Mouse (Mus musculus) embryonic facial prominence, embryonic 12.5 days (tissue): ENCODE measurements around the gene Epha3. TPM values are rescaled to one million over a fixed set of nuclear protein-coding genes. Genes with fewer than 3 reads are reported as not detected.

Experiments
- ATAC-seq: fragments of 200-750 bp; cut with Nextera tagmentation; 2 replicates; pipeline ENCODE4 v1.8.0; 2017; ENCODE audit not compliant: insufficient number of reproducible peaks, insufficient read depth, low FRiP score, low TSS enrichment
- H3K27ac ChIP-seq: fragments of 300-500 bp; sonication (generic); 2 replicates; pipeline ENCODE4 v1.5.1; 2016; ENCODE audit warnings: mild to moderate bottlenecking
- H3K27me3 ChIP-seq: fragments of 300-500 bp; sonication (generic); 2 replicates; pipeline ENCODE4 v1.6.1; 2016; ENCODE audit warnings: mild to moderate bottlenecking, moderate library complexity
- H3K36me3 ChIP-seq: fragments of 300-500 bp; sonication (generic); 2 replicates; pipeline ENCODE4 v1.6.1; 2016; ENCODE audit warnings: mild to moderate bottlenecking
- H3K4me1 ChIP-seq: fragments of 300-500 bp; sonication (generic); 2 replicates; pipeline ENCODE4 v1.6.1; 2016
- H3K4me2 ChIP-seq: fragments of 300-500 bp; sonication (generic); replicated peaks from 2 replicates; pipeline ENCODE4 v1.6.1; 2016; ENCODE audit warnings: mild to moderate bottlenecking, moderate library complexity
- H3K4me3 ChIP-seq: fragments of 300-500 bp; sonication (generic); 2 replicates; pipeline ENCODE4 v1.5.1; 2016; ENCODE audit warnings: mild to moderate bottlenecking
- H3K9ac ChIP-seq: fragments of 300-500 bp; sonication (generic); 2 replicates; pipeline ENCODE4 v1.6.1; 2016; ENCODE audit warnings: mild to moderate bottlenecking, moderate library complexity
- H3K9me3 ChIP-seq: fragments of 300-500 bp; sonication (generic); 2 replicates; pipeline ENCODE4 v1.6.1; 2016; ENCODE audit warnings: mild to moderate bottlenecking, moderate library complexity
- WGBS: fragments of 180-500 bp; shearing (Covaris S2); methylation state at CpG from one replicate; pipeline ENCODE4 v1.1.7; 2016; 5-methylcytosine and 5-hydroxymethylcytosine counted together
- polyA plus RNA-seq: library from polyadenylated mRNA; unstranded; fragments of >200 nt; fragmentation: Nextera tagmentation; extraction: Ambion mirVana; gene quantifications from 2 replicates; pipeline ENCODE4 v1.2.1, GENCODE M21; 2016

Gene Epha3
- polyA plus RNA-seq, 1 experiment from 2014 or later = 62.5 TPM

- Histone ChIP-seq H3K9me3 (no peaks in the 10 kb centered on the region), H3K4me2 (no peak overlapping the region), H3K36me3 (no peaks in the 10 kb centered on the region), H3K4me3 (no peak overlapping the region), H3K27me3 (no peaks in the 10 kb centered on the region), H3K4me1 (peaks cover 5% of the 10 kb centered on the region; the same call in 1 of the 2 replicates), H3K27ac (no peak overlapping the region), H3K9ac (no peak overlapping the region)
- no peak for ATAC-seq
- WGBS = 50% methylated on average over 2 of the region's 2 CpGs
Observed at GRCm38 (mm10) chr16:63821164-63821563, 42.8 kb downstream of the Epha3 start.

GRCm38 (mm10) chr16:63817606-63818005, 46.4 kb downstream of the Epha3 start:
- Histone ChIP-seq H3K27me3 (no peaks in the 10 kb centered on the region), H3K4me1 (peaks cover 5% of the 10 kb centered on the region; the same call in 1 of the 2 replicates), H3K4me3 (no peak overlapping the region), H3K27ac (peak overlapping the region; percentile 36; the same call in 1 of the 2 replicates), H3K36me3 (no peaks in the 10 kb centered on the region), H3K9ac (no peak overlapping the region), H3K4me2 (0 out of 2 replicates have a peak overlapping the region, but pooled peaks have one; percentile 3), H3K9me3 (no peaks in the 10 kb centered on the region)
- no peak for ATAC-seq
- 39% methylated on average over 6 of the region's 6 CpGs for WGBS

DNA sequence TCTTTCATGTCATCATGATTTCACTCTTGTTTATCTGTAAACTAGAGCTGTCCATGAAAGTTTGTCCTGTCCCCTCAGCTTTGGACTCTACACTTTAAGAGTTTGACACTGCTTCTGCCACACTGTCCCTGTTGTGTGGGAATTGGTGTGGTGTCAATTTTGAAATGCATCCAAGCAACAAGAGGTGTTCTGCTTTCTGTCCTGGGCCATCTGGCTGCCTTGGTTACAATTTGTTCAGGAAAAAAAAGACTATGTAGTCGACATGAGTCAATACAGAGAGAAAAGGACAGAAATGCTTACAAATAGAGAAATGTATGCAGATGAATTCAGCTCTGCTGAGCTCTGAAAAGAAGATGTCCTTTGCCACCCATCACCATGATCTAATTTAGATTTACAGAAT, 47.3 kb downstream of the Epha3 start:
- no peak for ATAC-seq

GRCm38 (mm10) chr16:63809871-63810270, 54.1 kb downstream of the Epha3 start:
- no peak overlapping the region for H3K27ac ChIP-seq
- no peak overlapping the region for H3K4me3 ChIP-seq
- 49% methylated on average over 5 of the region's 5 CpGs for WGBS
- H3K4me1 ChIP-seq = no peaks in the 10 kb centered on the region
- no peaks in the 10 kb centered on the region for H3K27me3 ChIP-seq
- no peak overlapping the region for H3K4me2 ChIP-seq
- H3K9ac ChIP-seq = no peak overlapping the region
- no peak for ATAC-seq
- no peaks in the 10 kb centered on the region for H3K9me3 ChIP-seq
- no peaks in the 10 kb centered on the region for H3K36me3 ChIP-seq

More for the DNA sequence above, 47.3 kb downstream of the Epha3 start:
- Histone ChIP-seq H3K9me3 (no peaks in the 10 kb centered on the region), H3K36me3 (no peaks in the 10 kb centered on the region), H3K27ac (no peak overlapping the region), H3K4me2 (no peak overlapping the region), H3K9ac (no peak overlapping the region), H3K27me3 (no peaks in the 10 kb centered on the region), H3K4me1 (peaks cover 5% of the 10 kb centered on the region; the same call in 1 of the 2 replicates), H3K4me3 (no peak overlapping the region)
- WGBS = 45% methylated on average over 1 of the region's 1 CpGs

DNA sequence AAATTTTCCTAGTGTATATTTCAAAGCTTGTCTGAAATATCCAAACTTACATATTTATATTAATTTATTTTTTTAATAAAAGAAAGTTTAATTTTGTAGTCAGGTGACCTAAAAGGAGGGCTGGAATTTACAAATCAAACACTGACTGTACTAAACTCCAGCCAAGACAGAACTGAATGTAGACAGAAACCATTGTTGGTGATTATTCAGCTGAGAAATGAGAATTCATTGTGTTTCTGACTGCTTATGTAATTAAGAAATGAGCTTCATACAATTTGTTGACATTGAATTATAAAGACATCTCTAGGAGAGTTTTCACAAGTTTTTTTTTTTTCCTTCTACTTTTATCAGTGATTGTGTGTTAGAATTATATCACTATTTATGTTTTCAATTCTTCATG, 55.0 kb downstream of the Epha3 start:
- Histone ChIP-seq H3K27ac (no peak overlapping the region), H3K9ac (no peak overlapping the region), H3K27me3 (no peaks in the 10 kb centered on the region), H3K4me1 (no peaks in the 10 kb centered on the region), H3K4me3 (no peak overlapping the region), H3K4me2 (no peak overlapping the region), H3K36me3 (no peaks in the 10 kb centered on the region), H3K9me3 (no peaks in the 10 kb centered on the region)
- no peak for ATAC-seq

- no peak overlapping the region for H3K9ac ChIP-seq
- H3K9me3 ChIP-seq = no peaks in the 10 kb centered on the region
- H3K27ac ChIP-seq = no peak overlapping the region
- H3K4me2 ChIP-seq = no peak overlapping the region
- no peak overlapping the region for H3K4me3 ChIP-seq
- WGBS = 57% methylated on average over 5 of the region's 5 CpGs
- no peaks in the 10 kb centered on the region for H3K4me1 ChIP-seq
- ATAC-seq = 0 out of 2 replicates have a peak, but pooled peaks have one; percentile 52
- H3K27me3 ChIP-seq = no peaks in the 10 kb centered on the region
- H3K36me3 ChIP-seq = no peaks in the 10 kb centered on the region
Observed at GRCm38 (mm10) chr16:63806437-63807129, 57.4 kb downstream of the Epha3 start.

DNA sequence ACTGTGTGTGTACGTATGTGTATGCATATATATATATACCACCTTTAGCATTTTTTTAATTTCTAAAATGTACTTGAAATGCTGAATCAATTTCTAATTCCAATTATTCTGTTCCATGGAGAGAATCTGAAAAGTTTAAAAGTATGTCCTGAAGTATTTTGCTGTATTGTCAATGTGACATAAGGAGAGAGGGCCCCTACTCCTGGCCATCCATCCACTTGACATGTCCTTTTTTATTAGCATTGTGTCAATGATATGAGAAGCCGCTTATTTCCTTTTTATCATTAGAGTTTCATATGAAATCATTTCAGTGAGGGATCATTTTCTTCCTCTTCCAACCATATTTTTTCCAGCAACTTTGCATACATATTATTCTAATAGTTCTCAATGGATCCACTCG, 58.0 kb downstream of the Epha3 start:
- Histone ChIP-seq H3K27ac (no peak overlapping the region), H3K27me3 (no peaks in the 10 kb centered on the region), H3K9ac (no peak overlapping the region), H3K4me1 (no peaks in the 10 kb centered on the region), H3K9me3 (no peaks in the 10 kb centered on the region), H3K4me3 (no peak overlapping the region), H3K36me3 (no peaks in the 10 kb centered on the region), H3K4me2 (no peak overlapping the region)
- ATAC-seq = no peak
- WGBS = 86% methylated on average over 3 of the region's 3 CpGs

DNA sequence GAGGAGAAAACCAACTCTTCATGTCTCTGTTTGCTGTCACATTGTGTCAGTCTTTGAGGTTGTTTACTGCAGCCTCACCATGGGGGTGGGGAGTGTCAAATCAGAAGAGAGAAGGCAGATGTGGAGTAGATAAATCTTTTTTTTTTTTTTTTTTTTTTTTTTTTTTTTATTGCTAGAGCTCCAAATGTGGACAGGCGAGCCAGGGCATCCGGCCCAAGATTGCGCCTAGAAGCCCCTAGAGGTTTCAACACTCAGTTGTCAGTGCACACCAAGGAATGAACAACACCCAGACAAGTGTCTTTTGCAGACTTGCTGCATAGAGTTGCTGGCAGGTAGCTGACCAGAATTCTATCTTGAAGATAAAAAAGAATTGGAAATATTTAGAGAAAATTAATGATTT, 62.5 kb downstream of the Epha3 start:
- 77% methylated on average over 3 of the region's 3 CpGs for WGBS

GRCm38 (mm10) chr16:63798341-63798740, 65.6 kb downstream of the Epha3 start:
- H3K27me3 ChIP-seq = no peaks in the 10 kb centered on the region
- H3K9ac ChIP-seq = no peak overlapping the region
- WGBS = 76% methylated on average over 2 of the region's 2 CpGs

More for the DNA sequence above, 62.5 kb downstream of the Epha3 start:
- Histone ChIP-seq H3K4me1 (no peaks in the 10 kb centered on the region), H3K4me2 (no peak overlapping the region), H3K27ac (no peak overlapping the region), H3K27me3 (no peaks in the 10 kb centered on the region), H3K4me3 (no peak overlapping the region), H3K9me3 (no peaks in the 10 kb centered on the region), H3K36me3 (no peaks in the 10 kb centered on the region), H3K9ac (no peak overlapping the region)
- ATAC-seq = no peak

GRCm38 (mm10) chr16:63794292-63794691, 69.7 kb downstream of the Epha3 start:
- WGBS = 66% methylated on average over 5 of the region's 5 CpGs

More at GRCm38 (mm10) chr16:63798341-63798740, 65.6 kb downstream of the Epha3 start:
- 0 out of 2 replicates have a peak, but pooled peaks cover 4% of the 10 kb centered on the region for H3K4me1 ChIP-seq
- no peak overlapping the region for H3K4me2 ChIP-seq
- H3K36me3 ChIP-seq = no peaks in the 10 kb centered on the region
- no peak for ATAC-seq
- no peak overlapping the region for H3K4me3 ChIP-seq
- H3K27ac ChIP-seq = no peak overlapping the region
- no peaks in the 10 kb centered on the region for H3K9me3 ChIP-seq

GRCm38 (mm10) chr16:63793805-63794204, 70.2 kb downstream of the Epha3 start:
- Histone ChIP-seq H3K27me3 (no peaks in the 10 kb centered on the region), H3K36me3 (no peaks in the 10 kb centered on the region), H3K27ac (0 out of 2 replicates have a peak overlapping the region, but pooled peaks have one; percentile 50), H3K4me2 (no peak overlapping the region), H3K9me3 (no peaks in the 10 kb centered on the region), H3K9ac (no peak overlapping the region), H3K4me3 (no peak overlapping the region), H3K4me1 (0 out of 2 replicates have a peak, but pooled peaks cover 4% of the 10 kb centered on the region)
- ATAC-seq = no peak
- WGBS = 70% methylated on average over 1 of the region's 1 CpGs

More at GRCm38 (mm10) chr16:63794292-63794691, 69.7 kb downstream of the Epha3 start:
- H3K4me1 ChIP-seq = 0 out of 2 replicates have a peak, but pooled peaks cover 4% of the 10 kb centered on the region
- no peaks in the 10 kb centered on the region for H3K27me3 ChIP-seq
- H3K27ac ChIP-seq = no peak overlapping the region
- H3K36me3 ChIP-seq = no peaks in the 10 kb centered on the region
- no peaks in the 10 kb centered on the region for H3K9me3 ChIP-seq
- no peak for ATAC-seq
- no peak overlapping the region for H3K4me3 ChIP-seq
- H3K9ac ChIP-seq = no peak overlapping the region
- no peak overlapping the region for H3K4me2 ChIP-seq

DNA sequence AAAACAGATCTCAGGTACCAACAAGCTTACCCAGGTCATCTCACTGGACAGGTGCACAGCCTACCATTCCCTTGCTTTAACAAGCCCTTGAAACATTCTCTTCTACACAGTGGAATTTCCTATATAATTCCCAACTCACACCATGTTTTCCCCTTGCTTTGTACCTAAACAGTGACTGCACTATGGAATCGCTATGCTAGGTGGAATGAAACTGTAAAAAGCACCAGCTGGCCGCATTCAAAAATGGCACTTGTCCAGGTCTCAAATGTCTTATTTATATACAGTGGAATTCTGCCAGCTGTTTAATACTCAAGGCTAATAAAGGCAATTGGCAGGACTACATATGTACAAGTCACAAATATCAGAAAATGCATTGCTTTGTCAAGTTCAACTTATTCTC, 71.9 kb downstream of the Epha3 start:
- H3K27me3 ChIP-seq = no peaks in the 10 kb centered on the region
- H3K9ac ChIP-seq = no peak overlapping the region
- 60% methylated on average over 2 of the region's 2 CpGs for WGBS
- H3K4me1 ChIP-seq = 0 out of 2 replicates have a peak, but pooled peaks cover 4% of the 10 kb centered on the region
- H3K27ac ChIP-seq = no peak overlapping the region
- H3K36me3 ChIP-seq = no peaks in the 10 kb centered on the region
- H3K4me3 ChIP-seq = no peak overlapping the region
- ATAC-seq = no peak
- H3K9me3 ChIP-seq = no peaks in the 10 kb centered on the region
- H3K4me2 ChIP-seq = no peak overlapping the region
